14 mouse cellular contexts compared by ENCODE assay signal in the genomic region with DNA sequence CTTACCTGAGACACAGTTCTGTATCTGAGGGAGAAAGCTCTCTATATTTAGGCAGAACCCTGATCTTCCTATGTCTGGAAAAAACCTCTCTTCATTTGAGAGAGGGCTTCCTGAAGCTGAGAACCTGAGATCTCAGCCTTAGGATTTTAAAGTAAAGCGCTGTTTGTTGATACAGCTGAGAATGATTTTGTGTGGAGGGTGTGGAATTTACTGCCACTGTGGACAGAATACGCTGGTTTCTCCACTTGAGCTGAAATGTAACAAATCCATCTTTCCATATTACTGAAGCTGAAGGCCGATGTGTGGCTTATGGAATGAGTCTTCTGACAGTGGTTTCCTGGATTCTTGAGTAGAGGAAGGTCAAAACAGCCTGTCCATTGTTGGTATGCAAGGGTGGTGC.
"Had no signal": no experiment of that assay in that cellular context is flagged by ENCODE, and none has a peak within 500 bp of the region (broad histone marks: within the 10 kb centered on the region; RNA-seq: fewer than 3 reads in every experiment).

No protein-coding gene starts in this region.

- H3K9me3 ChIP-seq: liver, embryonic 15.5 days; midbrain, embryonic 15.5 days; neural tube, embryonic 13.5 days; stomach, embryonic 15.5 days had no signal

- H3K4me3 ChIP-seq: layer of hippocampus, adult 2 months; liver, embryonic 15.5 days; midbrain, embryonic 15.5 days; neural tube, embryonic 13.5 days; stomach, embryonic 15.5 days had no signal

- H3K4me1 ChIP-seq: liver, embryonic 15.5 days; midbrain, embryonic 15.5 days; neural tube, embryonic 13.5 days; stomach, embryonic 15.5 days had no signal

- H3K9ac ChIP-seq: liver, embryonic 15.5 days; midbrain, embryonic 15.5 days; neural tube, embryonic 13.5 days; stomach, embryonic 15.5 days had no signal

- ATAC-seq: lung, postnatal 0 days; midbrain, embryonic 15.5 days had no signal

- H3K4me2 ChIP-seq: liver, embryonic 11.5 days; liver, embryonic 15.5 days; midbrain, embryonic 11.5 days; midbrain, embryonic 15.5 days; neural tube, embryonic 13.5 days; stomach, embryonic 15.5 days had no signal

- H3K27ac ChIP-seq: layer of hippocampus, adult 2 months; liver, embryonic 15.5 days; midbrain, embryonic 15.5 days; neural tube, embryonic 13.5 days; stomach, embryonic 15.5 days had no signal

- DNase-seq: kidney, postnatal 10 days; kidney, postnatal 4 days; lung, adult 2 months; lung, postnatal 36 days; right cerebral cortex, postnatal 14 days; thymus, postnatal 36 days had no signal

- H3K36me3 ChIP-seq: liver, embryonic 15.5 days; midbrain, embryonic 15.5 days; neural tube, embryonic 13.5 days; stomach, embryonic 15.5 days had no signal

- H3K27me3 ChIP-seq: liver, embryonic 15.5 days; midbrain, embryonic 15.5 days; neural tube, embryonic 13.5 days; stomach, embryonic 15.5 days had no signal
